Mouse (Mus musculus) brain, embryonic 14.5 days (tissue): ENCODE measurements at regions not wholly inside any gene's neighbourhood (a gene's known extent, or its start where the extent isn't known, plus 50 kb on each side); places are given as distances from the start of the nearest gene placed in this dataset.

Source experiments
- CTCF ChIP-seq: fragments of 200-500 bp; IDR thresholded peaks from 2 replicates; pipeline ENCODE4 v1.5.1; 2012; ENCODE audit warnings: inconsistent platforms, mild to moderate bottlenecking, moderate library complexity, borderline replicate concordance; ENCODE audit not compliant: insufficient read depth, insufficient read length; ENCODE audit errors: extremely low read depth
- POLR2A ChIP-seq: fragments of 200-500 bp; IDR thresholded peaks from 2 replicates; pipeline ENCODE4 v1.6.1; 2012; ENCODE audit warnings: mild to moderate bottlenecking, inconsistent platforms, borderline replicate concordance; ENCODE audit not compliant: poor library complexity, insufficient read depth, insufficient read length, severe bottlenecking; ENCODE audit errors: extremely low read depth

GRCm38 (mm10) chr17:67565746-67566145, 66.8 kb downstream of the Lrrc30 start:
- TF ChIP-seq CTCF (no peak), POLR2A (no peak)
